Mouse (Mus musculus): Measurements from ENCODE around the gene Tmem189. TPM values are rescaled to one million over a fixed set of nuclear protein-coding genes. Genes with fewer than 3 reads are reported as not detected.

Tmem189 gene
- polyA plus RNA-seq, 1 experiment: 36.2 TPM

DNA sequence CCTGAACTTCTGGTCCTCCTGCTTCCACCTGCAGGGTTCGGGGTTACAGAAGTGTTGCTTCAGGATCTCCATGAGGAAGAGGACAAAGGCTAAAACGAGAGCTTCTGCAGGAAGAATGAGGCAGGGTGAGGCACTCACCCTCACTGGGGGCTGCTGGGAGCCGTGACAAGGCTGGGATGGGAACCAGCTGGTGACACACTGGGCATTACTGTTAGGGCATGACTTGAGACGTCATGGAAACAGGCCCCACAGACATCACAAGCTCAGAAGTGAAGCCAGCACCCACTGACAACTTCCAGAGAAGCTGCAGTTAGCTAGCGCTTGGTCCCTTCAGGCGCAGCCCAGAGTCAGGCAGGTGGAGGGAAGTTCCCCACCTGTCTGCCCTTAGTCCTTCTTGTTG is 89.7 kb downstream of the Tmem189 start:
- WGBS: 69% methylated on average over 6 of the region's 6 CpGs
- Histone ChIP-seq H3K4me3 (replicated peaks; ENCODE audit: control insufficient read depth, low read depth, low read length) (no peak overlapping the region), H3K4me1 (ENCODE audit: control insufficient read depth, insufficient read depth, low read length) (no peaks in the 10 kb centered on the region), H3K27ac (ENCODE audit: control insufficient read depth, insufficient read depth, low read depth, low read length, poor library complexity) (no peak overlapping the region)
- no peak for TF ChIP-seq POLR2A (IDR thresholded peaks at IDR 0.05; ENCODE audit: borderline replicate concordance, control insufficient read depth, low read depth, low read length)
- no peak for TF ChIP-seq CTCF (IDR thresholded peaks at IDR 0.05; ENCODE audit: control insufficient read depth, insufficient read depth, low read length)

DNA sequence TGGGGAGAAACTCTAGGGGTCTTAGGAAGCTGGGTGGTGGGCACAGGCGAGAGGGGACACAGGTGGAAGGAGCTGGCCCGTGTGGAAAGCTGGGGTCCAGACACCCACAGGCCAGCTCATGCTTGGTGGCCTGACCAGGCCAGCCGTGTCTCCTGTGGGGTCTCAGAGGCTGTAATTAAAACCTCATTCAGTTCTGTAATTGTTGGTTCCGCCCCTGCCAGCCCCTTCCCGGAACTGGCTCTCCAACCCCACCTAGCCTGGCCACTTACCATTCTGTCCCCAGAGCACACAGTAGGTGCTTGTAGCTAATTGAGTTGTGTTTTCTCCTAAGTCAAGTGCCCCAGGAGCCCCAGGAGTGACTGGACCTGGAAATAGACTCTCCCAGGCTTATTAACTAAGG is 90.4 kb downstream of the Tmem189 start:
- 82% methylated on average over 5 of the region's 5 CpGs for WGBS

DNA sequence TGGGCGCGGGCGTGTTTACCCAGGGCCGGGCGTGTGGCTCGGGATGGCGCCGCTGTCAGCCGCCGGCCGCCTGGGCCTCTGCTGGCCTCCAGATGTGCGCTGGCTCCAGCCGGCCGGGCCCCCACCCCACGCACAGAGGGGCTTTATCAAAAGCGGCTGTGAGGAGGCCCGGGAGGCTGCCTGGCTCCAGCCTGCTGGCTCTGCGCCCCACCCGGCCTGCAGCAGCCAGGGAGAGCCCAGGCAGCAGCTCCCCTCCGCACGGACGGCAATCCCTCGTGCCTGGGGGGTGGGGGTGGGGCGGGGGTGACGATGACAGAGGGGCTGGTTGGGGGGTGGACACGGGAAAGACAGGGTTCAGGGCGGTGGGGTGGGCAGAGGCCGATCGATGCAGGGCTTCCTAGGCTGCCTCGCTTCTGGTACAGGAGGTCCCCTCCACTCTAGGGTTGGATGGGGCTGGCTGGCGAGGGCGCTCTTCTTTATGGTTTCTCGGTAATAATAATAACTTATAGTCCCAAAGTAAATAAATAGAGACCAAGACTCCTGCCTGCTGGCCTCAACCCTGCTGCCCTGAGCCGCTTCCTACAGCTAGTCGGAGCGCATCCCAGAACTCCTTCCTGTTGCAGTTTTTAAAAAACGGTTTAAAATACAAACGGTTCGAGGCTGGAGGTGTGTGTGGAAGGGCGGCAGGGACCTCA is 92.0 kb downstream of the Tmem189 start:
- no peaks in the 10 kb centered on the region for H3K4me1 ChIP-seq (ENCODE audit: control insufficient read depth, insufficient read depth, low read length)
- 81% methylated on average over 38 of the region's 40 CpGs for WGBS
- no peak overlapping the region for H3K4me3 ChIP-seq (replicated peaks; ENCODE audit: control insufficient read depth, low read depth, low read length)
- TF ChIP-seq POLR2A (IDR thresholded peaks at IDR 0.05; ENCODE audit: borderline replicate concordance, control insufficient read depth, low read depth, low read length) (no peak), CTCF (IDR thresholded peaks at IDR 0.05; ENCODE audit: control insufficient read depth, insufficient read depth, low read length) (no peak)
- no peak overlapping the region for H3K27ac ChIP-seq (ENCODE audit: control insufficient read depth, insufficient read depth, low read depth, low read length, poor library complexity)

More for the DNA sequence above, 90.4 kb downstream of the Tmem189 start:
- Histone ChIP-seq H3K27ac (ENCODE audit: control insufficient read depth, insufficient read depth, low read depth, low read length, poor library complexity) (no peak overlapping the region), H3K4me1 (ENCODE audit: control insufficient read depth, insufficient read depth, low read length) (no peaks in the 10 kb centered on the region), H3K4me3 (replicated peaks; ENCODE audit: control insufficient read depth, low read depth, low read length) (no peak overlapping the region)
- no peak for TF ChIP-seq CTCF (IDR thresholded peaks at IDR 0.05; ENCODE audit: control insufficient read depth, insufficient read depth, low read length)

DNA sequence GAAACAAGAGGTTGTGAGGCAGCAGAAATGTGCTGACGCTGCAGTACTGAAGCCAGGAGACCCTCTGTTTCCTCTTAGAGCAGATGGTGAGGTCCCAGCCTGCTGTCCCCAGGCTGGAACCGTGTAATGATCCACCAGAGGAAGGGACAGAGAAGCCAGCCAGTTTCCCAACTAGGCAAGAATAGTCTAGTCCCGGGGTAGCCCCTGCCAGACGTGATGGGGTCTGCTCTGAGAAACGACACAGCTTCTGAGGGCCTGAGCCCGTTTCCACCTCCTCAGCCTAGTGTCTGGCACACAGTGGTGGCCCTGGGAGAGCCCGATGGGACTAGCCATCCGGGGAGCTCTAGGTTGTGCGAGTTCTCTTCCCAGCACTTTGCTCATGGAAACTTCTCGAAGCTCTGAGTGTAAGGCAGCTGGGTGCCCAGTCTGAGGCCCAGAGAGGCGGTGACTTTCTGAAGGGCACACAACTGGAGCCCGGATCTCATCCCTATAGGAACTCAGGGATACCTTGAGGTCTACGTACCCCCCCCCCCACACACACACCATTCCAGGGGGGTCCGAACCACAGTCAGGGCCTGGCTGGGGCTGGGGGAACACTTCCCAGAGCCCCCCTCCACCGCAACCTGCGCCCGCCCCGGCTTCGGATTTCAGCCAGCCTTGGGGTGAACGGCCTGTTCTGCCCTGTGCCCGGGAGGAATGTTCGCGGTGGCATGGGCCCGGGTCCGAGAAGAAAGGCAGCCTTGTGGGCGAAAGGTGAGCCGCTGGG is 92.7 kb downstream of the Tmem189 start:
- Histone ChIP-seq H3K27ac (ENCODE audit: control insufficient read depth, insufficient read depth, low read depth, low read length, poor library complexity) (no peak overlapping the region), H3K4me1 (ENCODE audit: control insufficient read depth, insufficient read depth, low read length) (no peaks in the 10 kb centered on the region), H3K4me3 (replicated peaks; ENCODE audit: control insufficient read depth, low read depth, low read length) (no peak overlapping the region)
- no peak for TF ChIP-seq CTCF (IDR thresholded peaks at IDR 0.05; ENCODE audit: control insufficient read depth, insufficient read depth, low read length)
- TF ChIP-seq POLR2A (IDR thresholded peaks at IDR 0.05; ENCODE audit: borderline replicate concordance, control insufficient read depth, low read depth, low read length): no peak
- 77% methylated on average over 27 of the region's 27 CpGs for WGBS

DNA sequence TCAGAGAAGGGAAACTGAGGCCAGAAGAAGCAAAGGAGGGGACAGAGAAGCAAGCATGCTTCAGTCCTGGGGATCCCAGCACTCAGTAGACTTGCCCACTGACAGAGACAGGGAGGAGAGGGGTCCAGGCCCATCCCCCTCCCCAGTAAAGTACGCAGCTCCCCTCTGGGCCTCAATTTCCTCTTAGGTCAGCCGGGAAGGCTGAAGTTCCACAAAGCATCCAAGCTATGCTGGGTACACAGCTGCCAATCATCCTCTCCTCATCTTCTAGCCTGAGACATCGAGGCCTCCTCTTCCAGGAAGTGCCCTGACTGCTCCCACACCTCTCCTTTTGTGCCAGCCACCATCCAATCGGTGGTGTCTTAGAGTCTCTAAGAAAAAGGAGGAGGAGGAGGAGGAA is 93.4 kb downstream of the Tmem189 start:
- Histone ChIP-seq H3K27ac (ENCODE audit: control insufficient read depth, insufficient read depth, low read depth, low read length, poor library complexity) (no peak overlapping the region), H3K4me1 (ENCODE audit: control insufficient read depth, insufficient read depth, low read length) (no peaks in the 10 kb centered on the region), H3K4me3 (replicated peaks; ENCODE audit: control insufficient read depth, low read depth, low read length) (no peak overlapping the region)
- 53% methylated on average over 4 of the region's 4 CpGs for WGBS
- TF ChIP-seq POLR2A (IDR thresholded peaks at IDR 0.05; ENCODE audit: borderline replicate concordance, control insufficient read depth, low read depth, low read length) (no peak), CTCF (IDR thresholded peaks at IDR 0.05; ENCODE audit: control insufficient read depth, insufficient read depth, low read length) (no peak)

DNA sequence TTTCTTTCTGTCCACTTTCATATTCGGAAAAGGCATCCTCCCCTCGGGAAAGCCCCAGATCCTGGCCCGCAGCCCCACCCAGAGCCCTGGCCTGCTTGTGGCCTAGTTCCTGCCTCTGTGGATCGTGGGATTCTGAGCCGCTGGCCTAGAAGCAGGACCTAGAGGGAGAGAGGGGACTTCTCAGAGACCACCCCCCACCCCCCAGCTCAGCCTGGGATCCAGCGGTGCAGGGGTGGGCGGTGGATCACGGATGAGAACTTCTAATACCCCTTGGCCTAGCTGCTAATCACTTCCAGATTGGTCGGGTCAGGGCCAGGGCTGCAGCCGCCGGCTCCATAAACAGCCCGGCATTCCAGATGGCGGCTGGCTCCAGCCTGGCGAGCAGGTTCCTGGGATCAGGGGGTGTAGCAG is 93.9 kb downstream of the Tmem189 start:
- Histone ChIP-seq H3K4me1 (ENCODE audit: control insufficient read depth, insufficient read depth, low read length) (no peaks in the 10 kb centered on the region; the same call in 1 of the 2 replicates), H3K27ac (ENCODE audit: control insufficient read depth, insufficient read depth, low read depth, low read length, poor library complexity) (no peak overlapping the region), H3K4me3 (replicated peaks; ENCODE audit: control insufficient read depth, low read depth, low read length) (no peak overlapping the region)
- 88% methylated on average over 14 of the region's 14 CpGs for WGBS
- TF ChIP-seq POLR2A (IDR thresholded peaks at IDR 0.05; ENCODE audit: borderline replicate concordance, control insufficient read depth, low read depth, low read length) (no peak), CTCF (IDR thresholded peaks at IDR 0.05; ENCODE audit: control insufficient read depth, insufficient read depth, low read length) (no peak)

DNA sequence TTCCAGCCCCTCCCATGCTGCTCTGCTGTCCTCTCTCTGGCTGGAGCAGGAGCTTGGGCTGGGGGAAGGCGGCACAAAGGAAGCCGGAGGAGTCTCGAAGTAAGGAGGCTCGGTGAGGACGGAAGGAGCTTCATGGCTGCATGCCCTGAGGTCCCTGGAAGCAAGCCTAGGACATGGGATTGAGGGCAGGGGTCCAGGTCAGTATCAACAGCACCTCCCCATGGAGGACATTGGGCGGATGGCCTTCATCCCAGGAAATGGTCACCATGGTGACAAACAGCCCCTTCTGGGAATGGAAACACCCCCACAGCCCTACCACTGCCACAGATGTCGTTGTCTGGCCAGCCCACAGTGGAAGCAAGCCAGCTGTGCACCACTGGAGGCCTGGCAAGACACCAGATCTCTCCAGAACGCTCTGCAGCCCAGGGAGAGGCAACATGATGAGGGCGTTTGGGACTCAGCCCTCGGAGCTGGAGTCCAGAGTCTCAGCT is 95.1 kb downstream of the Tmem189 start:
- TF ChIP-seq POLR2A (IDR thresholded peaks at IDR 0.05; ENCODE audit: borderline replicate concordance, control insufficient read depth, low read depth, low read length) (no peak), CTCF (IDR thresholded peaks at IDR 0.05; ENCODE audit: control insufficient read depth, insufficient read depth, low read length) (no peak)
- Histone ChIP-seq H3K4me3 (replicated peaks; ENCODE audit: control insufficient read depth, low read depth, low read length) (no peak overlapping the region), H3K27ac (ENCODE audit: control insufficient read depth, insufficient read depth, low read depth, low read length, poor library complexity) (no peak overlapping the region), H3K4me1 (ENCODE audit: control insufficient read depth, insufficient read depth, low read length) (no peaks in the 10 kb centered on the region; the same call in 1 of the 2 replicates)
- 75% methylated on average over 10 of the region's 10 CpGs for whole genome bisulfite sequencing

DNA sequence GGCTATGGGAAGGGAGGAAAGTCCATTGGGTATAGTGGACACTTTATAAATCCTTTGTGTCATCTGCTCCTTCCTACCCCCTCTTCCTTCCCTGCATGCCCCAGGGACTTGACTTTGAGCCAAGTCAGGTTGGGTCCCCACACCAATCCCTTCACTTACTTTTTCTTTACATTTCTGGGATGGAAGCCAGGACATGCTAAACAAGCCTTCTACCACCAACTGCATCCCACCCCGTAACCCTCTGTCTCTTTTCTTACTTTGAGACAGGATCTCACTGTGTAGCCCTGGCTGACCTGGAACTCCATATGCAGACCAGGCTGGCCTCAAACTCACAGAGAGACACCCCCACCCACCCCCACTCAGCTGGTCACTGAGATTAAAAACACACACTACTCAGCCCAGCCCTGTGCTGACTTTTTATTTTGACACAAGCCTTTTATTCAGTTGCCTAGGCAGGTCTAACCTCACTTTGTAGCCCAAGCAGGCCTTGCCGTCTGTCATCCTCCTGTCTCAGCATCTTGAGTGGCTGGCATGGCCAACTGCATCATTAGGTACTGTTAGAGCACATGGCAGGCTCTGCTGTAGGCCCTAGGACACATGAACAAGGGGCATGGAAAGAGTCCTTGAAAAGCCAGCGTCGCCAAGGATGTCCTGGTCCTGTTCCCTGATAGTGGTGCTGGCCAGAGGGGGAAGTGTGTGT is 95.9 kb downstream of the Tmem189 start:
- H3K4me1 ChIP-seq (ENCODE audit: control insufficient read depth, insufficient read depth, low read length): no peaks in the 10 kb centered on the region; the same call in 1 of the 2 replicates
- TF ChIP-seq CTCF (IDR thresholded peaks at IDR 0.05; ENCODE audit: control insufficient read depth, insufficient read depth, low read length) (no peak), POLR2A (IDR thresholded peaks at IDR 0.05; ENCODE audit: borderline replicate concordance, control insufficient read depth, low read depth, low read length) (no peak)
- no peak overlapping the region for H3K27ac ChIP-seq (ENCODE audit: control insufficient read depth, insufficient read depth, low read depth, low read length, poor library complexity)
- H3K4me3 ChIP-seq (replicated peaks; ENCODE audit: control insufficient read depth, low read depth, low read length): no peak overlapping the region
- WGBS: 85% methylated on average over 4 of the region's 4 CpGs

Other genes with a start within 250 kb of the Tmem189 start
- 22.4 and 33.5 TPM in 2 replicates for gene Rnf114, start 197.2 kb downstream of the Tmem189 start, polyA plus RNA-seq (2011; ENCODE audit: insufficient read depth, insufficient read length, low replicate concordance, missing spikeins)
- 4.9 and 9.1 TPM in 2 replicates for gene Spata2, start 196.9 kb downstream of the Tmem189 start, polyA plus RNA-seq (2011; ENCODE audit: insufficient read depth, insufficient read length, low replicate concordance, missing spikeins)
- gene Snai1, start 151.6 kb downstream of the Tmem189 start, polyA plus RNA-seq (2011; ENCODE audit: insufficient read depth, insufficient read length, low replicate concordance, missing spikeins): 1.9 TPM in 1 of 2 replicates, not detected in the other
- gene Ube2v1, start 57.7 kb downstream of the Tmem189 start, polyA plus RNA-seq (2011; ENCODE audit: insufficient read depth, insufficient read length, low replicate concordance, missing spikeins): 73.5 and 124 TPM in 2 replicates
- not detected in 2 replicates for gene Gm20431, start 28.3 kb downstream of the Tmem189 start, polyA plus RNA-seq (2011; ENCODE audit: insufficient read depth, insufficient read length, low replicate concordance, missing spikeins)
- gene Cebpb, start 907 bp downstream of the Tmem189 start, polyA plus RNA-seq (2011; ENCODE audit: insufficient read depth, insufficient read length, low replicate concordance, missing spikeins): 13.0 and 19.5 TPM in 2 replicates
- 13.7 and 34.3 TPM in 2 replicates for gene Ptpn1, start 242.2 kb upstream of the Tmem189 start, polyA plus RNA-seq (2011; ENCODE audit: insufficient read depth, insufficient read length, low replicate concordance, missing spikeins)

Measured in bone marrow, adult 2 months (tissue).